19 mouse cellular contexts compared by ENCODE assay signal in the genomic region with DNA sequence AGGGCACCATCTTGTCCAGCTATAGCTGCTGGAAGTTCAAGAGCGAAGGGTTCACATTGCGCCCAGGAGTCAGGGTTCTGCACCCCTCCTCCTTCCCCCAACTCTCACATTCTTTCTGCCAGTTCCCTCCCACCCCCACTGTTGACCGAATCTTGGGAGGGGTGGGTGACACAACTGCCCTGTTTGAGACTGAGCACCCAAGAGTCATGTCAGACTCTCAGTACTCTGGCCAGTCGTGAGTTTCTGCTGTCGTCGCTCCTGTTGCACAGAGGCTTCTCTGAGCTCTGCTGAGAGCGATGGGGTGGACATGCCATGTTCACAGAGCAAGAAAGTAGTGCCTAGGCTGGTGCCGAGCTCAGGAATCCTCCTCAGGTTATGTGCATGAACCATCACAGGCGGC. TPM values are rescaled to one million over a fixed set of nuclear protein-coding genes. Genes with fewer than 3 reads are reported as not detected.
DNase-seq lines count a peak whose midpoint lies in the region; ATAC-seq and TF ChIP-seq lines count a peak whose summit lies in the region.
"Had no signal": no experiment of that assay in that cellular context is flagged by ENCODE, and none has a peak within 500 bp of the region (broad histone marks: within the 10 kb centered on the region; RNA-seq: fewer than 3 reads in every experiment).

No protein-coding gene starts in this region.

- H3K27me3 ChIP-seq in liver, postnatal 0 days (ENCODE audit: insufficient read depth, low read length) = no peaks in the 10 kb centered on the region
- no peaks in the 10 kb centered on the region for H3K27me3 ChIP-seq in liver, embryonic 11.5 days (replicated peaks; ENCODE audit: control insufficient read depth, insufficient read depth, low read length)
- H3K27me3 ChIP-seq: forebrain, embryonic 13.5 days; heart, embryonic 13.5 days; hindbrain, embryonic 15.5 days had no signal

- H3K9ac ChIP-seq in liver, postnatal 0 days (replicated peaks) = no peak overlapping the region
- H3K9ac ChIP-seq in liver, embryonic 11.5 days (ENCODE audit: low read depth, low read length) = no peak overlapping the region
- H3K9ac ChIP-seq: forebrain, embryonic 13.5 days; heart, embryonic 13.5 days; hindbrain, embryonic 15.5 days had no signal

- no peak overlapping the region for H3K4me2 ChIP-seq in liver, postnatal 0 days (ENCODE audit: low read depth, low read length)
- no peak overlapping the region for H3K4me2 ChIP-seq in liver, embryonic 11.5 days
- H3K4me2 ChIP-seq: forebrain, embryonic 13.5 days; heart, embryonic 13.5 days; hindbrain, embryonic 15.5 days had no signal

- H3K4me1 ChIP-seq in liver, postnatal 0 days (ENCODE audit: insufficient read depth) = peaks cover 8% of the 10 kb centered on the region
- peaks cover 4% of the 10 kb centered on the region; the same call in 1 of the 2 replicates for H3K4me1 ChIP-seq in liver, embryonic 11.5 days (replicated peaks; ENCODE audit: control insufficient read depth, insufficient read depth, low read length)
- peaks cover 69% of the 10 kb centered on the region for H3K4me1 ChIP-seq in bone marrow macrophage, adult 2 months (ENCODE audit: control insufficient read depth, insufficient read depth, low read length)
- H3K4me1 ChIP-seq: forebrain, embryonic 13.5 days; heart, embryonic 13.5 days had no signal

- DNase-seq in gastrocnemius, adult 2 months = no peak
- no peak for DNase-seq in gastrocnemius, adult 18-20 months (ENCODE audit: low spot score)
- no peak for DNase-seq in liver, postnatal 0 days
- no peak for DNase-seq in liver, embryonic 11.5 days (ENCODE audit: low spot score)
- no peak for DNase-seq in urinary bladder, postnatal 14 days (ENCODE audit: low spot score)
- no peak for DNase-seq in lung, postnatal 10 days
- DNase-seq: adrenal gland, postnatal 10 days; B cell, adult 2 months; cerebellum, adult 2 months; cerebellum, postnatal 10 days; gastrocnemius, postnatal 10 days; heart, postnatal 36 days had no signal

- TF ChIP-seq POLR2A in bone marrow macrophage, adult 2 months (IDR thresholded peaks at IDR 0.05; ENCODE audit: borderline replicate concordance, low read depth, low read length) = no peak

- no peaks in the 10 kb centered on the region; the same call in 1 of the 2 replicates for H3K9me3 ChIP-seq in liver, postnatal 0 days (ENCODE audit: low read length)
- H3K9me3 ChIP-seq in liver, embryonic 11.5 days (ENCODE audit: control insufficient read depth, low read length) = no peaks in the 10 kb centered on the region; the same call in none of the 2 replicates
- H3K9me3 ChIP-seq: embryonic facial prominence, embryonic 10.5 days; forebrain, embryonic 13.5 days; hindbrain, embryonic 15.5 days had no signal

- no peak overlapping the region for H3K4me3 ChIP-seq in gastrocnemius, adult 2 months
- H3K4me3 ChIP-seq in liver, postnatal 0 days (ENCODE audit: low read depth, low read length) = no peak overlapping the region
- H3K4me3 ChIP-seq in liver, embryonic 11.5 days (ENCODE audit: low read depth, low read length) = no peak overlapping the region
- H3K4me3 ChIP-seq in bone marrow macrophage, adult 2 months (ENCODE audit: insufficient read depth, low read length) = peak overlapping the region; percentile 14; the same call in 1 of the 2 replicates
- H3K4me3 ChIP-seq: embryonic facial prominence, embryonic 10.5 days; forebrain, embryonic 13.5 days; heart, embryonic 13.5 days; hindbrain, embryonic 15.5 days had no signal

- 0 out of 2 replicates have a peak overlapping the region, but pooled peaks have one; percentile 3 for H3K27ac ChIP-seq in gastrocnemius, adult 2 months
- peak overlapping the region; percentile 44; the same call in 1 of the 2 replicates for H3K27ac ChIP-seq in liver, postnatal 0 days (ENCODE audit: low read depth)
- H3K27ac ChIP-seq in liver, embryonic 11.5 days (ENCODE audit: low read depth, low read length) = no peak overlapping the region
- peak overlapping the region; percentile 99 for H3K27ac ChIP-seq in bone marrow macrophage, adult 2 months (ENCODE audit: insufficient read depth, low read depth, low read length)
- H3K27ac ChIP-seq: embryonic facial prominence, embryonic 10.5 days; forebrain, embryonic 13.5 days; heart, embryonic 13.5 days; hindbrain, embryonic 15.5 days had no signal

- no peak for TF ChIP-seq EP300 in liver, postnatal 0 days (IDR thresholded peaks at IDR 0.05; ENCODE audit: low read depth)

- TF ChIP-seq CTCF in gastrocnemius, adult 2 months (IDR thresholded peaks at IDR 0.05) = no peak
- no peak for TF ChIP-seq CTCF in liver, postnatal 0 days (IDR thresholded peaks at IDR 0.05; ENCODE audit: low read depth)
- TF ChIP-seq CTCF in bone marrow macrophage, adult 2 months (IDR thresholded peaks at IDR 0.05; ENCODE audit: low read depth, low read length) = no peak

- intact Hi-C loops in gastrocnemius, adult 2 months (cut with DNase I) = no loop called here

- 61% methylated on average over 9 of the region's 9 CpGs for WGBS in liver, postnatal 0 days (ENCODE audit: insufficient replicate concordance)
- WGBS in liver, embryonic 11.5 days = 62% methylated on average over 9 of the region's 9 CpGs

- H3K36me3 ChIP-seq in liver, postnatal 0 days (replicated peaks; ENCODE audit: insufficient read depth, low read length) = no peaks in the 10 kb centered on the region
- H3K36me3 ChIP-seq in liver, embryonic 11.5 days (ENCODE audit: control insufficient read depth, insufficient read depth, low read length) = no peaks in the 10 kb centered on the region
- H3K36me3 ChIP-seq: embryonic facial prominence, embryonic 10.5 days; heart, embryonic 13.5 days; hindbrain, embryonic 15.5 days had no signal

- ATAC-seq in liver, postnatal 0 days = no peak
- ATAC-seq in liver, embryonic 11.5 days (replicated peaks; ENCODE audit: low FRiP score) = no peak
- ATAC-seq: CD4-positive, CD25-positive, alpha-beta regulatory T cell, adult 4 months; forebrain, embryonic 13.5 days had no signal

RNA-seq across cellular contexts. Expression of gene Adgre1, which starts 19.2 kb away (rescaled TPM):
- 1 to 10 TPM; 2.4 to 3.2 TPM for total RNA-seq in gastrocnemius, adult 2 months (2021)
- 1 to 10 TPM; 1.2 to 2.1 TPM for total RNA-seq in gastrocnemius, adult 18-20 months (2021)
- 16.2 and 16.4 TPM in 2 replicates for polyA plus RNA-seq in liver, postnatal 0 days (2015; fragmentation: Nextera tagmentation; extraction: Ambion mirVana)
- 9.6 and 10.9 TPM in 2 replicates for polyA plus RNA-seq in liver, embryonic 11.5 days (2014; fragmentation: Nextera tagmentation; extraction: Ambion mirVana)
- polyA plus RNA-seq in bone marrow macrophage, adult 2 months (2012; ENCODE audit: insufficient read depth, insufficient read length, missing spikeins) = 1,554 and 1,753 TPM in 2 replicates
- total RNA-seq: MEL had no signal

Comparison
In these comparisons a context has a peak if more than half of its experiments do, and no peak if none do; other contexts are left out.
1. RNA of gene Adgre1, which starts 19.2 kb away (polyA plus RNA-seq): 1,554 to 1,753 TPM in bone marrow macrophage, adult 2 months; 16.2 to 16.4 TPM in liver, postnatal 0 days and 9.6 to 10.9 TPM in liver, embryonic 11.5 days; every median in the first group is over 10 times any median in the second.